Mouse (Mus musculus): ENCODE measurements around the gene Scyl3.

DNA sequence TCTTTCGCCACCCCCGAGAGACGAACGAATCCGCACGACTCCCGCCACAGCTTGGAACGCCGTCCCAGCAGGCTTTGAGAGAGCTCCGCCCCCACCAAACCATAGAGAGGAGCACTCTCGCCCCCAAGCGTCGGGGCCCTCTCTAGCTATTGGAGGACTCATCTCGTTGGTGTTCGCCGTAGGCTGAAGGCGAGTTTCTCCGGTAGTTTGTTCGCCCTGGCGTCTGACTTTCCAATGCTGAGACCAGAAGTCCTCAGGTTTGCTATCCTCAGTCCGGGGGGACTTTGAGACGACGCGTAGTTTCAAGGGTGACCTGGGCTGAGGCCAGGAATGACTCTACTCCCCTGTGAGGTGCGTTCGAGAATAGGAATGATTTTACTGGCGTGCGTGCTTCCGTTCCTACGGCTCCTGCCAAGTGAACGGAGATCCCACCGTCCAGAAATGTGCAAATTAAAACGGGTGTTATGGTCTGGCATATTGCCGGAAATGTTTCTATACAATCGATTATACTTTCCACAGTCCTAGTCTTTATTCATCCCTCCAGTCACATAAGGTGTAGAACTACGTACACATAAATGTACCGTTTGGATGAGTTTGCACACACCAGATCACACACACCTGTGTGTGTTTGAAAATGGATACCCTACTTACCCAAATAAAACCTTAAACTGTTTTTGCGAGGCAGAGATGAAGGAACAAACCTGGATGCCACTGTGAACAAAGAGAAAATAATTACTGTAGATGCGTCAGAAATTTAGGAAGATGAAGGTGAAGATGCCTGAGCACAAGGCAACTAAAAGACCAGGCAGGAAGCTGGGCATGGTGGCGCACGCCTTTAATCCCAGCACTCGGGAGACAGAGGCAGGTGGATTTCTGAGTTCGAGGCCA lies 66.1 kb downstream of the Scyl3 start, which contains the start of the genes BC055324 and Mettl18:
- no peak for TF ChIP-seq CTCF (conservative IDR thresholded peaks at IDR 0.05; ENCODE audit: low read length)
- TF ChIP-seq POU5F1 (IDR thresholded peaks at IDR 0.05; ENCODE audit: borderline replicate concordance, low read length), result no peak
- no peak for TF ChIP-seq NANOG (IDR thresholded peaks at IDR 0.05; ENCODE audit: borderline replicate concordance, low read length)
